Mouse (Mus musculus): ENCODE data around the gene Mapkap1. TPM values are rescaled to one million over a fixed set of nuclear protein-coding genes. Genes with fewer than 3 reads are reported as not detected.

Mapkap1 gene
- polyA plus RNA-seq, 2 experiments, result 14.9 to 25.5 TPM

DNA sequence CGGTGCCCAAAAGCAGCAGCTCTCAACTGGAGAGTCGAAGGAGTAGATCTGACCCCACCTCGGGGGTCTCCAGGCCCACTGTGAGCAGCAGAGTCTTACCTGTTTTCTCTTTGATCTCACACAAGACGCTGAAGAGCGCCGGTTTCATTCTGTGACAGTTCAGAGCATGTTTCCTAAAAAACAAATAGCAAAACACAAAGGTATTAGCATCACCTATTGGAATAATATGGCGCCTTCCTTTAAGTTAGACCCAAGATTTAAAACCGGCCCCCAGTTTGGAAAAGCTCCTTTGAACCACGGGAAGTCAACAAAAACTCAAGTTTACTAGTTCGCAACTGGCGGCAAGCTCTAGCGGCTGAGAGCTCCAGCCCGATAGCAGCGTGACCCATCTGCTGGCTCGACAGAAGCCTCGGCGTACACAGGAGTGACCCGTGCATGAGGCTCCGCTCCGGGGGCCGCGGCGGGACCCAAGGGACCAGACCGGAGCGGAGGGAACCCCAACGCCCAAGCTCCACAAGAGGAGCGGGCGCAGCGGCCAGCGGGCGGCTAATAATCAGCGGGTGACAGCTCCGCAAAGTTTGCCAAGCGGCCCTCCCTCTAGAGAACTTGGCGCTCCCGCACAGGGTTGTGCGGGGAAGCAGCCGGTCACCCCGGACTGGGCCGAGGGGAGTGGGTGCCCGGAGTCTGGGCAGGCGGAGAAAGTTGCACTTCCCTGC, 35.7 kb upstream of the Mapkap1 start:
- no peaks in the 10 kb centered on the region for H3K27me3 ChIP-seq (ENCODE audit: control insufficient read depth, insufficient read depth, low read length)
- no peak for ATAC-seq (ENCODE audit: insufficient read depth)
- peak; percentile 25 to 37 (median 30) for DNase-seq (ENCODE audit: low read depth in 3 of 3, low spot score in 3 of 3)
- H3K4me1 ChIP-seq (replicated peaks; ENCODE audit: control insufficient read depth in 2 of 2, insufficient read depth in 2 of 2, low read length in 1 of 2), result peaks cover 8 to 18% of the 10 kb centered on the region in 2 experiments
- peak overlapping the region; percentile 88 for H3K4me2 ChIP-seq (ENCODE audit: low read depth)
- WGBS (ENCODE audit: insufficient replicate concordance), result 2% methylated on average over 42 of the region's 42 CpGs
- peak overlapping the region; percentile 78 to 92 for H3K4me3 ChIP-seq (ENCODE audit: insufficient read depth in 1 of 2, low read depth in 2 of 2, low read length in 2 of 2)
- H3K9ac ChIP-seq (replicated peaks), result peak overlapping the region; percentile 97
- H3K9me3 ChIP-seq (ENCODE audit: control insufficient read depth, low read length), result no peaks in the 10 kb centered on the region
- H3K27ac ChIP-seq, result peak overlapping the region; percentile 96
- TF ChIP-seq CTCF (IDR thresholded peaks at IDR 0.05; ENCODE audit: low read depth) (peak; percentile 13; the same call in 1 of the 2 replicates), EP300 (IDR thresholded peaks at IDR 0.05; ENCODE audit: low read depth) (no peak)
- no peaks in the 10 kb centered on the region for H3K36me3 ChIP-seq (replicated peaks; ENCODE audit: control insufficient read depth, insufficient read depth, low read depth)

DNA sequence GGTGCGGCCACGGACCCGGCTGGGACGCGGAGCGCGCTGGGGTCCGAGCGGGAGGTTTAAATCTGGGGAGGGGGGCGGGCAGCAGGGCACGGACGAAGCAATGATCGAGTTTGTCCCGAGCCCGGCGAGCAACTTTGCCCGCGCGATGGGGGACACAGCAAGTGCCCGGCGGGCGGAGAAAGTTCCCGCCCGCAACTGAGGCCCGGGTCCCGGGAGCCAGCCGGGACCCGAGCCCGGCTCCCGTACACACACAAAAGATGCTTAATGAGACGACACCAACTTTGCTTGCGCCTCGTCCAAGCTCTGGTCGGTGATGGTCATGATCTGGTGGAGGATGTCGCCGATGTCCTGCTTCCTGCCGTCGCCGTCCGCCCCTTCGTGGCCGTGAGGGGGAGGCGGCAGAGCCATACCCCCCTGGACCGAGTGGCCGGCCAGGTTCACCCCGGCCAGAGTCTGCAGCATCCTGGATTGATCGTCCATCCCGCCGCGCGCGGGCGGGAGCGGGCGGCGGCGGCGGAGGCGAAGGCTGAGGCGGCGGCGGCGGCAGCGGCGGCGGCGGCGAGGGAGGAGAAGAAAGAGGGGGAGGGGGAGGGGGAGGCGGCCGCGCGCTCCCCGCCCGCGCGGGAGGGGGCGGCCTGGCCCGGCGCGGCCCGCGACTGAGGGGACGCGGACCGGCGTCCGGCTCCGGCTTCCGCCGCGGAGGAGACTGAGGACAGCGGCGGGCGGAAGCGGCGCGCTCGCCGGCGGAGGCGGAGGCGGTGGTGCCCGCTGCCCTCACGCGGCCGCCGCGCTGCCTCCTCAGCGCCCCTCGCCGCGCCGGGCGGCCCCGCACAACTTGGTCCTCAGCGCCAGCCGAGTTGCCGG, 34.9 kb upstream of the Mapkap1 start:
- Histone ChIP-seq H3K9ac (replicated peaks) (peak overlapping the region; percentile 97), H3K27me3 (ENCODE audit: control insufficient read depth, insufficient read depth, low read length) (peaks cover 3% of the 10 kb centered on the region; the same call in 1 of the 2 replicates), H3K9me3 (ENCODE audit: control insufficient read depth, low read length) (no peaks in the 10 kb centered on the region), H3K36me3 (replicated peaks; ENCODE audit: control insufficient read depth, insufficient read depth, low read depth) (no peaks in the 10 kb centered on the region), H3K27ac (peak overlapping the region; percentile 96), H3K4me2 (ENCODE audit: low read depth) (peak overlapping the region; percentile 88), H3K4me1 (replicated peaks; ENCODE audit: control insufficient read depth in 2 of 2, insufficient read depth in 2 of 2, low read length in 1 of 2) (peaks cover 8 to 18% of the 10 kb centered on the region in 2 experiments), H3K4me3 (ENCODE audit: insufficient read depth in 1 of 2, low read depth in 2 of 2, low read length in 2 of 2) (peak overlapping the region; percentile 78 to 92)
- WGBS (ENCODE audit: insufficient replicate concordance), result under 1% methylated on average over 76 of the region's 118 CpGs
- TF ChIP-seq CTCF (IDR thresholded peaks at IDR 0.05; ENCODE audit: low read depth) (no peak; the same call in 1 of the 2 replicates), EP300 (IDR thresholded peaks at IDR 0.05; ENCODE audit: low read depth) (no peak)
- DNase-seq (ENCODE audit: low read depth in 3 of 3, low spot score in 3 of 3) (peak; percentile 34 to 40 (median 39)), ATAC-seq (ENCODE audit: insufficient read depth) (peak; percentile 6; the same call in 1 of the 2 replicates)

DNA sequence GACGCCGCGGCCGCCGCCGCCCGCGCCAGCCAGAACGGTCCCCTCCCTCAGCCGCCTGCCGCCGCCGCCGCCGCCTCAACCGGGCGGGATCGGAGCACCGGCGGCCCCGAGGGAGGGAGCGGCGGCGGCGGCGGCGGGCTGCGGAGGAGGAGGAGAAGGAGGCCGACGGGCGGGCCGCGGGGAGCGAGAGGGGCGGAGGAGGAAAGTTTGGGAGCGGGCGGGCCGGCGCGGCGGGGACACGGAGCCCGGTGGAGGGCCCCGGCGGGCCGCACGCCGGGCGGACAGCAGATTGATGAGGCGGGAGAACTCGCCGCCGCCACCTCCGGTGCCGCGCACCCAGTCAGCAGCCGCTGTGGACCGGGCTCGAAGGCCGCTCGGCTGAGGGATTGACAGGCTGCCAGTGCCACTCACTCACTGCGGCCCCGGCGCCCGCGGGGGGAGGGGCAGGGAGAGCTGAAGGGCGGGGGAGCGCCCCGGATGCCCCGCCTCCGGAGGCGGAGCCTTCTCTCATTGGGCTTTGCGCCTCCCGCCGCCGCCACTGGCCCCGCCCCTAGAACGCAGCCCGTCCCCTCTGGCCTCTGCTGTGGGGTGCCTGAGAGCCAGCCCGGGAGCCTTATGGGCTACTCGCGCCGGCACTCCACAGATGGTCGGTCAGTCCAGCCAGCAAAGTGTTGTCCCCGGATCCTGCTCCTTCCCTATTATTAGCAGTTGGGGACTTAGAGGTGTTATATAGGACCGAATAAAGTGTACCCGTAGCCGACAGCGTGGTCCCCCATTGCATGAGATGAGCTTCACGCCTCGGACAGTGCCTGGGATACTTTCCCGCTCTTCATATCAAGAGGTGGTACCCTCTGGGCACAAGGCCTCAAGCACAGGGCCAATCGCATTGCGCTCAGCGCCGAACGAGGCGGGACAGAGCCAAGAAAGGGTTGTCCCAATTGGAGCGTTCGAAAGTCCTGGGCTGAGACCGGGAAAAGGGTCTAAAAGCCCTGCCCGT, 34.0 kb upstream of the Mapkap1 start, which contains the start of gene Pbx3:
TSS of gene Pbx3 (minus strand) at position 838 of the 997 bp plus-strand sequence.
- Histone ChIP-seq H3K4me1 (replicated peaks; ENCODE audit: control insufficient read depth in 2 of 2, insufficient read depth in 2 of 2, low read length in 1 of 2) (peaks cover 8 to 18% of the 10 kb centered on the region in 2 experiments), H3K9ac (replicated peaks) (peak within 1 kb of the TSS; percentile 97), H3K9me3 (ENCODE audit: control insufficient read depth, low read length) (no peaks in the 10 kb centered on the region), H3K27ac (peak within 1 kb of the TSS; percentile 96), H3K36me3 (replicated peaks; ENCODE audit: control insufficient read depth, insufficient read depth, low read depth) (no peaks in the 10 kb centered on the region), H3K27me3 (ENCODE audit: control insufficient read depth, insufficient read depth, low read length) (peaks cover 3% of the 10 kb centered on the region; the same call in 1 of the 2 replicates), H3K4me2 (ENCODE audit: low read depth) (peak within 1 kb of the TSS; percentile 88), H3K4me3 (ENCODE audit: insufficient read depth in 1 of 2, low read depth in 2 of 2, low read length in 2 of 2) (peak within 1 kb of the TSS; percentile 78 to 92)
- WGBS (ENCODE audit: insufficient replicate concordance), result under 1% methylated on average over 72 of the region's 102 CpGs
- DNase-seq (ENCODE audit: low read depth in 3 of 3, low spot score in 3 of 3) (peak; percentile 91 to 93 (median 92)), ATAC-seq (ENCODE audit: insufficient read depth) (peak; percentile 91)
- TF ChIP-seq EP300 (IDR thresholded peaks at IDR 0.05; ENCODE audit: low read depth), result no peak
- no peak for TF ChIP-seq CTCF (IDR thresholded peaks at IDR 0.05; ENCODE audit: low read depth)

DNA sequence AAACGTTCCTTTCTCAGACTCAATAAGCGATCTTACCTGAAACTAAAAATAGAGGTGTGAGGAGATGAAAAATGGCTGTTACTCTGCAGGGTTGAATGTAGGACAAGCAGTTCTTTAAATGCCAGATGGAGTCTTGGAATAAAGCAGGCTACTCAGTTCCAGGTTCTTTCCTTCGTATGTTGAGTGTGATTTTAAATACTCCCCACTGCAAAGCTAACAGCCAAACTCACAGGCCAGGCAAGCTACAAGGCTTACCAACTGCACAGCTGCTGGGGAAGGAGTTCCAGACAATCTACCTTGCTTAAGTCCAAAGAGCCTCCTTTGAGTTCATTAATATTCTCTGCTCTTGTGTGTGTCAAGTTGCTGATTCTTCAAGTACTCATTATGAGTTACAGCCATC, 32.7 kb upstream of the Mapkap1 start:
- ATAC-seq (ENCODE audit: insufficient read depth), result no peak
- Histone ChIP-seq H3K27ac (no peak overlapping the region), H3K4me1 (replicated peaks; ENCODE audit: control insufficient read depth in 2 of 2, insufficient read depth in 2 of 2, low read length in 1 of 2) (peaks cover 8 to 15% of the 10 kb centered on the region in 2 experiments), H3K4me2 (ENCODE audit: low read depth) (peak overlapping the region; percentile 88), H3K36me3 (replicated peaks; ENCODE audit: control insufficient read depth, insufficient read depth, low read depth) (no peaks in the 10 kb centered on the region), H3K27me3 (ENCODE audit: control insufficient read depth, insufficient read depth, low read length) (peaks cover 3% of the 10 kb centered on the region; the same call in 1 of the 2 replicates), H3K4me3 (ENCODE audit: insufficient read depth in 1 of 2, low read depth in 2 of 2, low read length in 2 of 2) (peak overlapping the region in 1 of 2 experiments; percentile 92; a peak in 2 of 4 replicates), H3K9ac (replicated peaks) (peak overlapping the region; percentile 66), H3K9me3 (ENCODE audit: control insufficient read depth, low read length) (no peaks in the 10 kb centered on the region)
- TF ChIP-seq CTCF (IDR thresholded peaks at IDR 0.05; ENCODE audit: low read depth), result no peak
- no peak for TF ChIP-seq EP300 (IDR thresholded peaks at IDR 0.05; ENCODE audit: low read depth)
- 47% methylated on average over 3 of the region's 3 CpGs for WGBS (ENCODE audit: insufficient replicate concordance)
- no peak for DNase-seq (ENCODE audit: low read depth in 3 of 3, low spot score in 3 of 3)

Measured in liver, embryonic 14.5 days (tissue).